Mouse (Mus musculus): ENCODE data around the gene Gm20388.

GRCm38 (mm10) chr8:123020859-123021258, 3110.2 kb downstream of the Gm20388 start:
- no peak for TF ChIP-seq POLR2A (IDR thresholded peaks at IDR 0.05; ENCODE audit: low read depth, low read length)
- TF ChIP-seq CTCF (conservative IDR thresholded peaks at IDR 0.05; ENCODE audit: insufficient read depth, insufficient read length, low read depth, low read length) = no peak

Data from kidney, adult 2 months (tissue).